Mouse (Mus musculus): Measurements from ENCODE around the gene Zfp874a. TPM values are rescaled to one million over a fixed set of nuclear protein-coding genes. Genes with fewer than 3 reads are reported as not detected.

Zfp874a gene
- 6.8 TPM for polyA plus RNA-seq (2014; fragmentation: Illumina TruSeq; extraction: RNeasy Lipid Tissue Mini Kit (QIAGEN cat#74804); ENCODE audit: low read depth, low replicate concordance)

GRCm38 (mm10) chr13:67451172-67452020 lies at the start of gene Zfp874a:
Gene Zfp874a (minus strand): TSS chr13:67451624.

DNA sequence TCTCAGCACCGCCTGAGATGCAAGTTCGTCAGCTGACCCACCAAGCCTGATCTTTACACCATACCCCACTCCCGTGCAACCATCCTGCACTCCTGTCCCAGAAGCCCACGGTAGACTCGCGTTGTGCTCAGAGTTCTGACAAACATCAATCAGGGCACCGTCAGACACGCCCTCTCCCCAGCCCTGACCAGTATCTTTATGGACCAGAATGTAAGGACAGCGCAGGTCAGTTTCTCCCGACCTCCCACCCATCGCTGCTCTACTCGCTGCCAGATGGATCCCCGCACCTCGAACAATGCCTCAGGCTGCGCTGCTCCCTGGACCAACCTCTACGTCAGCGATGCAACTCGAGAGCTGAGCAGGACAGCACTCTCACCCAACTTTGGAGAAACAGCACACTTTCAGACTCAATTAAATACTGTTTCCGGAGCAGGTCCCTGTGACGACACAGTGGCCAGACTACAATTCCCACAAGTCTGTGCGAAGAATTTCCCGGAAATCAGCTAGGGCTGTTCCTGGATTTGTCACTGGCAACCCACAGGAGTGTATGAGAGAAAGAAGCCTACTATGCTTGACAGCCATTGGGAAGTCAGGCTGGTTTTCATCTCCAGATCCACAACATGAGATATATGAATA lies 48.8 kb upstream of the Zfp874a start, which contains the start of gene Zfp58:
Zfp58 (minus strand) TSS at position 472 of the 636 bp plus-strand sequence.

DNA sequence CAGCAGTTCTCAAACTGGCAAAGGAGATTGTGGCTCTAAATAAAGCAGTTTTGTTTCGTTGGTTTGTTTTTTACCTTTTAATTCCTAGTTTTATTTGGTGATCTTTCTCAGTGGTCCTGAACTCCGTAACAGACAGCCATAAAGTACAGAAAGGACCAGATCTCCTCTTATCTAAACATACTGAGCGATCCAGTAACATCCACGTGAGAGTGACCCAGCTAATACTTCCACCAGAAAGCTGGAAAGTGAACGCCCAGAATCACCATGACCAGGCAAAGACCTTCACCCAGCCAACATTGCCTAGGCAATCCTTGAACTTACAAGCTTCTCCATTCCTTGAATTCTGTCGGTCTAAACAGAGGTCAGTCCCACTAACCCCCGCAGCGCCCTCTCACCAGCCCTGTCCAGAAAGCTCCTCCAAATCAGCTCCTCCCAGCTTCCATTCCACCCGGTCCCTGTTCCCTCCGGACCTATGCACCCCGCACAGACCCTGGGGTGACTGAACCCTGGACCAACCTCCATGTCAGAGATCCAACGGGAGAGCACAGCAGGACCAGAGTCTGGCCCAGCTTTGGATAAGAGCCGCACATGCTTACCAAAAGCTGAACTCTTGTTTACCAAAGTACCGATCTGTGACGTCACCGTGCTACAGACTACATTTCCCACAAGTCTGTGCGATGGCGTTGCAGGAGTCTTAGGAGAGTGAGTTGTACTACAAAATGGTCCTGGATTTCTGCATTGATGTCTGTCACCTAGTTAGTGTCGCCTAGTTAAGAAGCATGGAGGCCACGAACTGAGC lies 32.4 kb upstream of the Zfp874a start, which contains the start of gene Zfp874b:
Zfp874b (minus strand) TSS at position 634 of the 799 bp plus-strand sequence.

GRCm38 (mm10) chr13:67421207-67421857 lies 30.1 kb downstream of the Zfp874a start, which contains the start of gene Zfp459:
Gene Zfp459 (minus strand): TSS chr13:67421418.

DNA sequence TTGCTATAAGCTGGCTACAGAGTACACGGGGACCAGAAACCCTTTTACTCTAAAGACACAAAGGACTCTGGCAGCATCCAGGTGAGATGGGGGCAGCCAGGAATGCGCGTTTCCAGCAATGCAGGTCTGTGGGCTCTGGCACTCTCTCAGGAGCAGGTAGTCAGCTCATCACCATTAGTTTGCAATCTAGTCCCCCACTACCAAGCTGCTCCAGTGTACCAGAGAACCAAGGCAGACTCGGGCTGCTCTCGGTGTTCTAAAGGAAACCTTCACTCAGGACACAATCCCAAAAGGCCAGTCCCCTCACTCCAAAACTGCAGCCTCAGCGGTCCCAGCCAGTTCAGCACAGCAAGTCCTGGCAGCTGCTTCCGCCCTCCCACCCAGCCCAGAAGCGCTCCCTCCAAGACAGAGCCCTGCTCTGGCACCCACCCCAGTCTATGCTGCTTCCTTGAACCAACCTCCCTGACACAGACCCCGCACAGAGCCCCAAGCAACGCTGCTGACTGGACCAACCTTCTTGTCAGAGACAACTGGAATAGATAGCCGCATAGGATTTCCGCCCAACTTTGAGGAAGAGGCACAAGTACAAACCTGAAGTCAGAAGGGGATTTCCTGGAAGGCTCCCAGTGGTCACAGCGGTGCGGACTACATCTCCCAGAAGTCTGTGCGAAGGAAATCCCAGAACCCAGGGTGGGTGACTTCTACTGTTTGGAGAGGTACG lies 52.1 kb downstream of the Zfp874a start, which contains the start of gene Zfp429:
Zfp429 (minus strand) TSS at position 637 of the 721 bp plus-strand sequence.

GRCm38 (mm10) chr13:67375050-67375911 lies 76.1 kb downstream of the Zfp874a start, which contains the start of the genes Gm28041 and Zfp456:
Gene Gm28041 (minus strand): TSS chr13:67375733.
Gene Zfp456 (minus strand): TSS chr13:67375810.

Other genes with a start within 250 kb of the Zfp874a start
- gene Zfp458, start 173.2 kb downstream of the Zfp874a start, polyA plus RNA-seq (2014; fragmentation: Illumina TruSeq; extraction: RNeasy Lipid Tissue Mini Kit (QIAGEN cat#74804); ENCODE audit: low read depth, low replicate concordance), result 0.99 TPM
- 2.1 TPM for gene Zfp457, start 145.1 kb downstream of the Zfp874a start, polyA plus RNA-seq (2014; fragmentation: Illumina TruSeq; extraction: RNeasy Lipid Tissue Mini Kit (QIAGEN cat#74804); ENCODE audit: low read depth, low replicate concordance)
- gene Zfp595, start 119.1 kb downstream of the Zfp874a start, polyA plus RNA-seq (2014; fragmentation: Illumina TruSeq; extraction: RNeasy Lipid Tissue Mini Kit (QIAGEN cat#74804); ENCODE audit: low read depth, low replicate concordance), result 2.4 TPM
- gene Gm28044, start 91.1 kb downstream of the Zfp874a start, polyA plus RNA-seq (2014; fragmentation: Illumina TruSeq; extraction: RNeasy Lipid Tissue Mini Kit (QIAGEN cat#74804); ENCODE audit: low read depth, low replicate concordance), result 2.9 TPM
- gene Zfp953, start 91.0 kb downstream of the Zfp874a start, polyA plus RNA-seq (2014; fragmentation: Illumina TruSeq; extraction: RNeasy Lipid Tissue Mini Kit (QIAGEN cat#74804); ENCODE audit: low read depth, low replicate concordance), result 1.2 TPM
- not detected for gene Gm28041, start 75.9 kb downstream of the Zfp874a start, polyA plus RNA-seq (2014; fragmentation: Illumina TruSeq; extraction: RNeasy Lipid Tissue Mini Kit (QIAGEN cat#74804); ENCODE audit: low read depth, low replicate concordance)
- gene Zfp456, start 75.8 kb downstream of the Zfp874a start, polyA plus RNA-seq (2014; fragmentation: Illumina TruSeq; extraction: RNeasy Lipid Tissue Mini Kit (QIAGEN cat#74804); ENCODE audit: low read depth, low replicate concordance), result 1.0 TPM
- 2.2 TPM for gene Zfp429, start 51.8 kb downstream of the Zfp874a start, polyA plus RNA-seq (2014; fragmentation: Illumina TruSeq; extraction: RNeasy Lipid Tissue Mini Kit (QIAGEN cat#74804); ENCODE audit: low read depth, low replicate concordance)
- gene Zfp459, start 30.2 kb downstream of the Zfp874a start, polyA plus RNA-seq (2014; fragmentation: Illumina TruSeq; extraction: RNeasy Lipid Tissue Mini Kit (QIAGEN cat#74804); ENCODE audit: low read depth, low replicate concordance), result 1.7 TPM
- 14.5 TPM for gene Zfp874b, start 32.6 kb upstream of the Zfp874a start, polyA plus RNA-seq (2014; fragmentation: Illumina TruSeq; extraction: RNeasy Lipid Tissue Mini Kit (QIAGEN cat#74804); ENCODE audit: low read depth, low replicate concordance)
- 4.5 TPM for gene Zfp58, start 48.9 kb upstream of the Zfp874a start, polyA plus RNA-seq (2014; fragmentation: Illumina TruSeq; extraction: RNeasy Lipid Tissue Mini Kit (QIAGEN cat#74804); ENCODE audit: low read depth, low replicate concordance)
- gene Gm26965, start 74.5 kb upstream of the Zfp874a start, polyA plus RNA-seq (2014; fragmentation: Illumina TruSeq; extraction: RNeasy Lipid Tissue Mini Kit (QIAGEN cat#74804); ENCODE audit: low read depth, low replicate concordance), result not detected
- 11.1 TPM for gene Zfp87, start 74.6 kb upstream of the Zfp874a start, polyA plus RNA-seq (2014; fragmentation: Illumina TruSeq; extraction: RNeasy Lipid Tissue Mini Kit (QIAGEN cat#74804); ENCODE audit: low read depth, low replicate concordance)
- 3.5 TPM for gene Zfp748, start 102.2 kb upstream of the Zfp874a start, polyA plus RNA-seq (2014; fragmentation: Illumina TruSeq; extraction: RNeasy Lipid Tissue Mini Kit (QIAGEN cat#74804); ENCODE audit: low read depth, low replicate concordance)
- gene Zfp729b, start 158.1 kb upstream of the Zfp874a start, polyA plus RNA-seq (2014; fragmentation: Illumina TruSeq; extraction: RNeasy Lipid Tissue Mini Kit (QIAGEN cat#74804); ENCODE audit: low read depth, low replicate concordance), result 3.2 TPM
- not detected for gene Gm49345, start 186.1 kb upstream of the Zfp874a start, polyA plus RNA-seq (2014; fragmentation: Illumina TruSeq; extraction: RNeasy Lipid Tissue Mini Kit (QIAGEN cat#74804); ENCODE audit: low read depth, low replicate concordance)
- 3.5 TPM for gene Zfp729a, start 186.2 kb upstream of the Zfp874a start, polyA plus RNA-seq (2014; fragmentation: Illumina TruSeq; extraction: RNeasy Lipid Tissue Mini Kit (QIAGEN cat#74804); ENCODE audit: low read depth, low replicate concordance)
- 3.8 TPM for gene Zfp738, start 235.4 kb upstream of the Zfp874a start, polyA plus RNA-seq (2014; fragmentation: Illumina TruSeq; extraction: RNeasy Lipid Tissue Mini Kit (QIAGEN cat#74804); ENCODE audit: low read depth, low replicate concordance)